Mouse (Mus musculus) heart, embryonic 11.5 days (tissue): ENCODE measurements around the gene Spata31d1b. TPM values are rescaled to one million over a fixed set of nuclear protein-coding genes. Genes with fewer than 3 reads are reported as not detected.
"Not testable (repeated sequence)": the region's sequence is repeated elsewhere in the genome, so short reads cannot be mapped to it uniquely, and the experiment has no call there.

ENCODE experiments used
- ATAC-seq: fragments of 200-750 bp; cut with Nextera tagmentation; replicated peaks from 2 replicates; pipeline ENCODE4 v1.8.0; 2017; ENCODE audit warnings: moderate library complexity; ENCODE audit not compliant: insufficient number of reproducible peaks, low FRiP score, low TSS enrichment
- H3K27ac ChIP-seq: fragments of 300-500 bp; sonication (generic); 2 replicates; pipeline ENCODE4 v1.5.1; 2014; ENCODE audit warnings: mild to moderate bottlenecking, low read depth, low read length
- H3K27me3 ChIP-seq: fragments of 300-500 bp; sonication (generic); 2 replicates; pipeline ENCODE4 v1.6.1; 2014; ENCODE audit warnings: mild to moderate bottlenecking, low read length, mixed read lengths; ENCODE audit not compliant: control insufficient read depth, insufficient read depth
- H3K36me3 ChIP-seq: fragments of 300-500 bp; sonication (generic); 2 replicates; pipeline ENCODE4 v1.6.1; 2014; ENCODE audit warnings: mild to moderate bottlenecking, low read length, moderate library complexity, mixed read lengths; ENCODE audit not compliant: control insufficient read depth, insufficient read depth
- H3K4me1 ChIP-seq: fragments of 300-500 bp; sonication (generic); 2 replicates; pipeline ENCODE4 v1.6.1; 2014; ENCODE audit warnings: low read length; ENCODE audit not compliant: control insufficient read depth, insufficient read depth
- H3K4me2 ChIP-seq: fragments of 300-500 bp; sonication (generic); 2 replicates; pipeline ENCODE4 v1.6.1; 2014; ENCODE audit warnings: mild to moderate bottlenecking, moderate library complexity
- H3K4me3 ChIP-seq: fragments of 300-500 bp; sonication (generic); 2 replicates; pipeline ENCODE4 v1.5.1; 2014; ENCODE audit warnings: low read depth, low read length
- H3K9ac ChIP-seq: fragments of 300-500 bp; sonication (generic); 2 replicates; pipeline ENCODE4 v1.6.1; 2014; ENCODE audit warnings: mild to moderate bottlenecking, low read depth, low read length, moderate library complexity
- H3K9me3 ChIP-seq: fragments of 300-500 bp; sonication (generic); replicated peaks from 2 replicates; pipeline ENCODE4 v1.6.1; 2016; ENCODE audit warnings: low read length; ENCODE audit not compliant: control insufficient read depth
- WGBS: fragments of 180-500 bp; shearing (Covaris S2); extraction: QIAGEN DNeasy Blood & Tissue Kit; methylation state at CpG from one replicate; pipeline ENCODE4 v1.1.7; 2014; ENCODE audit not compliant: insufficient replicate concordance; 5-methylcytosine and 5-hydroxymethylcytosine counted together
- polyA plus RNA-seq: library from polyadenylated mRNA; unstranded; fragments of >200 nt; fragmentation: Nextera tagmentation; extraction: Ambion mirVana; gene quantifications from 2 replicates; pipeline ENCODE4 v1.2.1, GENCODE M21; 2014

Gene Spata31d1b
- polyA plus RNA-seq, result not detected in 2 replicates

DNA sequence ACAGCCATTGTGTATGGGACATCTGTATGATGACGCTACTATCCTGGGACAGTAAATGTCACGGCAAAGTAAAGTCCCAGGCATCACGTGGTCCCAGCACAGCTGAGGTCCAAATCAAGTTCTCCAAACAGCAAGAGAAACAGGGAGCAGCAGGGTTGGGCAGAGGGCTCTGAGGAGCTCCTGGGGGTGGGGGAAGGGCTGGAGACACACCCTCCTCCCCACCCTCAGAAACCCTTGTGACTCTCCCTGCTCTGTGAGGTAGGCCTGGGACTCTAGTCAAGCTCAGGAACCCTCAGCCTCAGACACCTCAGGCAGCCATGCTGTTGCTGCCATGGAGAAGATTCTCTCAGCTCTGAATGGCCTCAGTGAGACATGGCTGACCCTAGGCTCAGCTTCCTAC is at the start of gene Spata31d1b:
Gene Spata31d1b (plus strand): TSS at position 301 of the 400 bp plus-strand sequence.
- not testable (repeated sequence) for H3K36me3 ChIP-seq, H3K4me1 ChIP-seq, ATAC-seq, H3K4me2 ChIP-seq, H3K9ac ChIP-seq, H3K27me3 ChIP-seq, H3K9me3 ChIP-seq, H3K4me3 ChIP-seq, H3K27ac ChIP-seq
- 67% methylated on average over 3 of the region's 3 CpGs for WGBS

DNA sequence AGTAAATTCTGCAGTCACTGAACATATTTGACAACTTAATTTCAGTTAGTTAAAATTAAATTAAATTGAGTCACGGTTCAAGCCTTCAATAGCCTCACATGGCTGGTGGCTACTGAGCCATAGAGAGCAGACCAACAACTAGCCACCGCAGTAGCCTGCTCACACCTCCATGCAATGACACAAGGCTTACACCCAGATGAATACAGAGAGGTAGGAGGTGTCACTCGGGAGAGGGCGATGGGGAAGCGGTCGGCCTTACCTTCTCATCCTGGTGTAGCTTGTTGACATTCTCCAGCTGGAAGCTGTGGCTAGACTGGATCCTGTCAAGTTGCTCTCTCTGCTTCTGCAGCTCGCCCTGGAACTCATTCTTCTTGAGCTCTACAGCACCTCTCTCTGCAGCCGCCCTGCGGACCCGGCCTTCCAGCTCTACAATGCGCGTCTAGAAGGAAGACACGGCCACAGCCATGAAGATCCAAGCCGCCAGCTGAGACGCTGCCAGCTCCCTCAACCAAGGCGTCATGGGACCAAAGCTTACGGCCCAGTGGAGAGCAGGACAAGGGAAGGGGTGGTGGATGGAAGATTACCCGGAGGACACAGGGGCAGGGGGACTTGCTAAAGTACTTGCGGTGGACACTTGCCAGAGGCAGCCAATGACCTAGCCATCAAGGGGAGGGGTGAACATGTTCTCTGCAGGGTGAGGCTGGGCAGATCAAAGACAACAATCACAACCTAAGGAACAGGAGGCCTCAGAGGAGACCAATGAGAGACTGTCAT is 48.0 kb upstream of the Spata31d1b start:
- no peak overlapping the region for H3K9ac ChIP-seq
- peaks cover 4% of the 10 kb centered on the region; the same call in 1 of the 2 replicates for H3K4me1 ChIP-seq
- no peak for ATAC-seq
- WGBS, result 90% methylated on average over 19 of the region's 19 CpGs
- no peak overlapping the region for H3K4me3 ChIP-seq
- H3K27ac ChIP-seq, result no peak overlapping the region
- H3K36me3 ChIP-seq, result peaks cover 11% of the 10 kb centered on the region
- no peaks in the 10 kb centered on the region for H3K27me3 ChIP-seq
- H3K9me3 ChIP-seq, result no peaks in the 10 kb centered on the region
- H3K4me2 ChIP-seq, result no peak overlapping the region

DNA sequence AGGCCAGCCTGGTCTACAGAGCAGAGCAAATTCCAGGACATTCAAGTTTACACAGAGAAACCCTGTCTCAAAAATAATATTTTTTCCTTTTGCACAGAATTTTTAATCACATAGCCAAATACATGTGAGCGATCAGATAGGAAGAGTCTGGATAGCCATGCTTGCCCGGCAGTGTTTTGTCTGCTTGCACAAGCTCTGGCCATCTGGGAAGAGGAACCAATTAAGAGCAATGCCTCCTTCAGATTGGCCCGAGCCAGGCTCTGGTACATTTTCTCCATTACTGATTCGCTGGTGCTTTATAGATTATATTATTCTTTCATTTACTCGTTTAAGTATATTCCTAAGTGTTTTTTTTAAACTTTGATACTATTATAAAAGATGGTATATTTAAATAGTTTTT is 44.3 kb upstream of the Spata31d1b start:
- no peak for ATAC-seq
- Histone ChIP-seq H3K36me3 (peaks cover 6% of the 10 kb centered on the region; the same call in 1 of the 2 replicates), H3K27ac (no peak overlapping the region), H3K4me2 (no peak overlapping the region), H3K4me1 (peaks cover 4% of the 10 kb centered on the region; the same call in 1 of the 2 replicates), H3K27me3 (no peaks in the 10 kb centered on the region), H3K9me3 (no peaks in the 10 kb centered on the region), H3K4me3 (no peak overlapping the region), H3K9ac (no peak overlapping the region)
- 82% methylated on average over 5 of the region's 5 CpGs for WGBS

DNA sequence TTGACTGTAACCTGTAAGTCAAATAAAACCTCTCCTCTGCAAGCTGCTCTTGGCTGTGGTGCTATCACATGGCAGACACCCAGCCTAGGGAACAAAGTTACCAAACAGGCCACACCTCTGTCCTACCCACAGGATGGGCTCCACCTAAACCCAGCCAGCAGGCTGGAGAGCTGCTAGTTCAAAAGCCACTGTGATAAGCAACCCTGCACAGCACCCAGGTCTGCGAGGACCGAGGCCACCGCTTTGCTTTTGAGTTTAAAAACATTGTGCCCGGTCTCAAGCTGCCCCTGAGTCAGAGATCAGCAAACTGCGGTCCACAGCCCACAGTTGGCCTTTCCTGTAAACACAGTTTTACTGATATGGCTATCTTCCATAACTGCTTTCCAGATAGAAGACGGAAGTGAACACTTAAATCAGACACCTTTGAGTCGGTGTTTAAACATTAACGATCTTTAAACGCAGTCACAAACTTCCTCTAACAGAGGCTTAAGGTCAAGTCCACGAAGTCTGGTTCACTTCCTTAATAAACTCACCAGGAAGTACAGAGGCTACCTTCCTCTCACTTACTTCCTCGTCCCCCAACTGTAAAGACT is 43.5 kb upstream of the Spata31d1b start:
- WGBS, result 38% methylated on average over 11 of the region's 11 CpGs
- Histone ChIP-seq H3K36me3 (peaks cover 3% of the 10 kb centered on the region; the same call in 1 of the 2 replicates), H3K9ac (no peak overlapping the region), H3K4me3 (no peak overlapping the region), H3K4me1 (peaks cover 6% of the 10 kb centered on the region), H3K4me2 (peak overlapping the region; percentile 27), H3K9me3 (no peaks in the 10 kb centered on the region), H3K27me3 (no peaks in the 10 kb centered on the region), H3K27ac (peak overlapping the region; percentile 24; the same call in 1 of the 2 replicates)
- peak; percentile 87 for ATAC-seq

DNA sequence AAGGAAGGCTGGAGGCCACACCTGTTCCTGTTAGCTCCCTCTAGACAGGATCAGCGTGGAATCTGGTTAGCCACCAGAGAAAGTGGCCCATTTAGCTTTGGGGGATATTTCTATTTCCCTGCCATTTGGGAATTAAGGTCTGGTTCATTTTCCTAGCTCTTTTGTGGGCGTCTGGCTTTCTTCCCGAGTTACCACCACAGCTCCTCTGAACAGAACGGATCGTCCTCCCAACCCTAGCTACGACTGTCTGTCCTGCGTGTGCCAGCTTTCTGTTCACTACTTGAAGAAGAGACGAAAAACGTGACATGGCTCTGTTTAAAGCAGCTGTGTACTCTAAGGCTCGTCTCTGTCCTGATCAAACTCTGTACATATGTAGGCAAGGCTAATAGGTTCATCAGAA is 42.1 kb upstream of the Spata31d1b start:
- H3K9ac ChIP-seq, result no peak overlapping the region
- H3K27ac ChIP-seq, result no peak overlapping the region
- WGBS, result 92% methylated on average over 10 of the region's 10 CpGs
- H3K4me1 ChIP-seq, result peaks cover 8% of the 10 kb centered on the region
- H3K4me2 ChIP-seq, result no peak overlapping the region
- H3K36me3 ChIP-seq, result no peaks in the 10 kb centered on the region; the same call in 1 of the 2 replicates
- H3K4me3 ChIP-seq, result no peak overlapping the region
- ATAC-seq, result no peak
- no peaks in the 10 kb centered on the region for H3K27me3 ChIP-seq
- no peaks in the 10 kb centered on the region for H3K9me3 ChIP-seq

DNA sequence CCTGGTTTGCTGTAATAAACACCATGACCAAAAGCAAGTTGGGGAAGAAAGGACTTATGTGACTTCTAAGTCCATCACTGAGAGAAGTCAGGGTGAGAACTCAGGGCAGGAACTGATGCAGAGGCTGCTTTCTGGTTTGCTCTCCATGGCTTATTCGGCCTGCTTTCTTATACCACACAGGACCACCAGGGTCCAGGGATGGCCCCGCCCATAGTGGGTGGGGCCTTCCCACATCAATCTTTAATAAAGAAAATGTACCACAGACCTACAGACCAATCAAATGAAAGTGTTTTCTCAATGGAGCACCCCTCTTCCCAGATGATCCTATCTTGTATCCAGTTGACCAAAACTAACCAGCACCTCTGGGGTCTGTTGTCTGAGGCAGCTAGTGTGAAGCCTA is 40.6 kb upstream of the Spata31d1b start:
- Histone ChIP-seq H3K4me1 (peaks cover 8% of the 10 kb centered on the region), H3K4me2 (no peak overlapping the region), H3K27ac (no peak overlapping the region), H3K9me3 (no peaks in the 10 kb centered on the region), H3K36me3 (no peaks in the 10 kb centered on the region; the same call in 1 of the 2 replicates), H3K4me3 (no peak overlapping the region), H3K9ac (no peak overlapping the region), H3K27me3 (no peaks in the 10 kb centered on the region)
- WGBS, result 78% methylated on average over 2 of the region's 2 CpGs
- no peak for ATAC-seq

DNA sequence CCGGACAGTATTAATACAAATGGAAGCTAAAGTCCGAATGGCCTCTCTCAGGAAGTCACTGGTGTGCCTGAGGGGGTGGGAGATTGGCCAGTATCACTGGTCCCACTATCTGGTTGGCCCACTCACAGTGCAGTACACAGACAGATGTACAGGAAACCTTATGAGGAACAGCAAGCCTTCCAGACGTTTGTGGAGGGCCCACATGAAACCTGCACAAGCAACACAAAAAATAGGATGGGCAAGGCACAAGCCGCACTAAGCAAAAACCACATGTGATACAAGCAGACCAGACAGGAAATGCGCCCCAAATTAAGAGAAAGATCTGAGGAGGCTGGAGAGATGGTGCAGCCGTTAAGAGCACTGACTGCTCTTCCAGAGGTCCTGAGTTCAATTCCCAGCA is 39.8 kb upstream of the Spata31d1b start:
- WGBS, result 68% methylated on average over 6 of the region's 6 CpGs
- H3K27ac ChIP-seq, result no peak overlapping the region
- H3K4me2 ChIP-seq, result no peak overlapping the region
- no peak overlapping the region for H3K4me3 ChIP-seq
- no peak for ATAC-seq
- H3K4me1 ChIP-seq, result peaks cover 8% of the 10 kb centered on the region
- H3K36me3 ChIP-seq, result no peaks in the 10 kb centered on the region; the same call in 1 of the 2 replicates
- no peaks in the 10 kb centered on the region for H3K27me3 ChIP-seq
- H3K9ac ChIP-seq, result no peak overlapping the region
- no peaks in the 10 kb centered on the region for H3K9me3 ChIP-seq

DNA sequence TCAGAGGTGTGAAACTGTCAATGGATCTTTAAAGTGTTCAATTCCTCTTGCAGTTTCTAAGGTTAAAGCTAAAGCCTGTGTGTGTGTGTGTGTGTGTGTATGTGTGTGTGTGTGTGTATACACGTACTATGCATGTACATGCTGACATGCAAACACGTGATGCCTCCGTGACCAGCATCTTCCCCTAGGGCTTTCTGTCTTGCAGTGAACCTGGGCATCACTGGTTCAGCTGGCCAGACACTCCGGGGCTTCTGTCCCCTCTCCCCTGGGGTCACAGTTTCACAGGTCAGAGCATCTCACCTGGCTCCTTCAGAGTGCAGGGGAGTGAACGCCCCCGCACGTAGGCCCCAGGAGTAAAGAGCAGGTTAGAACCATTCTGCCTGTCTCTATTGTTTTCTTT is 38.5 kb upstream of the Spata31d1b start:
- H3K27me3 ChIP-seq, result no peaks in the 10 kb centered on the region
- 72% methylated on average over 7 of the region's 7 CpGs for WGBS
- H3K9me3 ChIP-seq, result no peaks in the 10 kb centered on the region
- no peaks in the 10 kb centered on the region; the same call in 1 of the 2 replicates for H3K36me3 ChIP-seq
- peaks cover 6% of the 10 kb centered on the region for H3K4me1 ChIP-seq
- no peak overlapping the region for H3K4me3 ChIP-seq
- H3K9ac ChIP-seq, result no peak overlapping the region
- ATAC-seq, result no peak
- no peak overlapping the region for H3K27ac ChIP-seq
- H3K4me2 ChIP-seq, result peak overlapping the region; percentile 32; the same call in 1 of the 2 replicates
